Comparison of ENCODE assay signal across 8 mouse cellular contexts in genomic region chr9:121857474-121858152, GRCm38 (mm10). TPM values are rescaled to one million over a fixed set of nuclear protein-coding genes. Genes with fewer than 3 reads are reported as not detected.
A peak's percentile ranks its signal among the peaks of the same experiment; 100 is the strongest.
DNase-seq lines count a peak whose midpoint lies in the region; ATAC-seq lines count a peak whose summit lies in the region.

No protein-coding gene starts in this region.

- peak; percentile 99 for ATAC-seq in hindbrain, embryonic 14.5 days (ENCODE audit: low FRiP score)

- H3K4me2 ChIP-seq in hindbrain, embryonic 14.5 days (replicated peaks) = peak overlapping the region; percentile 94

- H3K27me3 ChIP-seq in hindbrain, embryonic 14.5 days (ENCODE audit: control insufficient read depth, insufficient read depth, low read length) = no peaks in the 10 kb centered on the region

- WGBS in hindbrain, embryonic 14.5 days = under 1% methylated on average over 70 of the region's 70 CpGs

- peaks cover 11% of the 10 kb centered on the region for H3K4me1 ChIP-seq in hindbrain, embryonic 14.5 days (replicated peaks; ENCODE audit: control insufficient read depth, insufficient read depth, low read length)

- peak overlapping the region; percentile 92 for H3K9ac ChIP-seq in hindbrain, embryonic 14.5 days

- no peaks in the 10 kb centered on the region for H3K9me3 ChIP-seq in hindbrain, embryonic 14.5 days (ENCODE audit: control insufficient read depth, low read length)

- H3K36me3 ChIP-seq in hindbrain, embryonic 14.5 days (replicated peaks; ENCODE audit: control insufficient read depth, insufficient read depth) = peaks cover 3% of the 10 kb centered on the region; the same call in 1 of the 2 replicates

- peak overlapping the region; percentile 94 for H3K27ac ChIP-seq in hindbrain, embryonic 14.5 days

- H3K4me3 ChIP-seq in hindbrain, embryonic 14.5 days (replicated peaks; ENCODE audit: low read length) = peak overlapping the region; percentile 60

- DNase-seq in R1 (ENCODE audit: low read depth, low spot score) = peak; percentile 96
- peak; percentile 98 to 99 for DNase-seq in cerebellum, postnatal 25 days
- peak; percentile 96 for DNase-seq in frontal cortex, postnatal 25 days (ENCODE audit: low spot score in 2 of 2)
- peak; percentile 96 for DNase-seq in hindbrain, embryonic 14.5 days (ENCODE audit: low spot score)
- DNase-seq in left cerebral cortex, adult 11 months (ENCODE audit: low spot score) = peak; percentile 97
- peak; percentile 99 for DNase-seq in lung, postnatal 4 days
- peak; percentile 94 for DNase-seq in retina, postnatal 7 days (ENCODE audit: low read depth, low spot score)
- DNase-seq in urinary bladder, adult 2 months (ENCODE audit: low spot score) = peak; percentile 99

RNA-seq across cellular contexts. Expression of gene Higd1a, which starts 0.5 kb away (rescaled TPM):
- polyA plus RNA-seq in hindbrain, embryonic 14.5 days (2014; fragmentation: Nextera tagmentation; extraction: Ambion mirVana) = 146 and 158 TPM in 2 replicates
- 55.1 and 55.2 TPM in 2 replicates for polyA plus RNA-seq in urinary bladder, adult 2 months (2012; rRNA removed)

RNA-seq across cellular contexts. Expression of gene Ccdc13, which starts 18.4 kb away (rescaled TPM):
- 1.9 and 2.2 TPM in 2 replicates for polyA plus RNA-seq in hindbrain, embryonic 14.5 days (2014; fragmentation: Nextera tagmentation; extraction: Ambion mirVana)
- polyA plus RNA-seq in urinary bladder, adult 2 months (2012; rRNA removed) = 0.62 and 1.3 TPM in 2 replicates

RNA-seq across cellular contexts. Expression of gene Ackr2, which starts 40.5 kb away (rescaled TPM):
- polyA plus RNA-seq in hindbrain, embryonic 14.5 days (2014; fragmentation: Nextera tagmentation; extraction: Ambion mirVana) = 2.4 and 4.1 TPM in 2 replicates
- 5.0 and 8.7 TPM in 2 replicates for polyA plus RNA-seq in urinary bladder, adult 2 months (2012; rRNA removed)

RNA-seq across cellular contexts. Expression of gene Cyp8b1, which starts 58.5 kb away (rescaled TPM):
- not detected in 2 replicates for polyA plus RNA-seq in hindbrain, embryonic 14.5 days (2014; fragmentation: Nextera tagmentation; extraction: Ambion mirVana)
- 0.13 and 0.14 TPM in 2 replicates for polyA plus RNA-seq in urinary bladder, adult 2 months (2012; rRNA removed)

Comparison
In these comparisons a context has a peak if more than half of its experiments do, and no peak if none do; other contexts are left out.
1. Peak in every context shown above with its lines: DNase-seq, ATAC-seq, H3K4me3 ChIP-seq and H3K27ac ChIP-seq.